Mouse (Mus musculus) intestine, embryonic 15.5 days (tissue): ENCODE results near the gene Vmn1r183. TPM values are rescaled to one million over a fixed set of nuclear protein-coding genes. Genes with fewer than 3 reads are reported as not detected.
A peak's percentile ranks its signal among the peaks of the same experiment; 100 is the strongest.

Experiments
- ATAC-seq: fragments of 200-750 bp; cut with Nextera tagmentation; 2 replicates; pipeline ENCODE4 v1.8.0; 2017; ENCODE audit warnings: moderate TSS enrichment, moderate library complexity
- H3K27ac ChIP-seq: fragments of 300-500 bp; sonication (generic); 2 replicates; pipeline ENCODE4 v1.5.1; 2015; ENCODE audit warnings: mild to moderate bottlenecking, inconsistent platforms
- H3K27me3 ChIP-seq: fragments of 300-500 bp; sonication (generic); replicated peaks from 2 replicates; pipeline ENCODE4 v1.6.1; 2015; ENCODE audit warnings: inconsistent platforms
- H3K36me3 ChIP-seq: fragments of 300-500 bp; sonication (generic); 2 replicates; pipeline ENCODE4 v1.6.1; 2015; ENCODE audit warnings: inconsistent platforms
- H3K4me1 ChIP-seq: fragments of 300-500 bp; sonication (generic); replicated peaks from 2 replicates; pipeline ENCODE4 v1.6.1; 2015; ENCODE audit warnings: inconsistent platforms
- H3K4me2 ChIP-seq: fragments of 300-500 bp; sonication (generic); replicated peaks from 2 replicates; pipeline ENCODE4 v1.6.1; 2015; ENCODE audit warnings: mild to moderate bottlenecking, inconsistent platforms
- H3K4me3 ChIP-seq: fragments of 300-500 bp; sonication (generic); replicated peaks from 2 replicates; pipeline ENCODE4 v1.5.1; 2015; ENCODE audit warnings: inconsistent platforms
- H3K9ac ChIP-seq: fragments of 300-500 bp; sonication (generic); 2 replicates; pipeline ENCODE4 v1.6.1; 2015; ENCODE audit warnings: inconsistent platforms
- H3K9me3 ChIP-seq: fragments of 300-500 bp; sonication (generic); 2 replicates; pipeline ENCODE4 v1.6.1; 2016; ENCODE audit warnings: inconsistent platforms
- WGBS: fragments of 180-500 bp; shearing (Covaris S2); methylation state at CpG from one replicate; pipeline ENCODE4 v1.1.7; 2015; 5-methylcytosine and 5-hydroxymethylcytosine counted together
- polyA plus RNA-seq: library from polyadenylated mRNA; unstranded; fragments of >200 nt; fragmentation: Nextera tagmentation; extraction: Ambion mirVana; gene quantifications from 2 replicates; pipeline ENCODE4 v1.2.1, GENCODE M21; 2015

Vmn1r183 gene
- polyA plus RNA-seq, 1 experiment from 2014 or later: not detected

GRCm38 (mm10) chr7:24113001-24113400, 59.9 kb downstream of the Vmn1r183 start:
- WGBS: 12% methylated on average over 12 of the region's 12 CpGs
- peak; percentile 64 for ATAC-seq
- H3K4me2 ChIP-seq: peak overlapping the region; percentile 66
- no peaks in the 10 kb centered on the region for H3K27me3 ChIP-seq
- peak overlapping the region; percentile 74 for H3K27ac ChIP-seq
- peak overlapping the region; percentile 75 for H3K9ac ChIP-seq
- peak overlapping the region; percentile 65 for H3K4me3 ChIP-seq
- no peaks in the 10 kb centered on the region for H3K4me1 ChIP-seq
- H3K9me3 ChIP-seq: 0 out of 2 replicates have a peak, but pooled peaks cover 5% of the 10 kb centered on the region
- H3K36me3 ChIP-seq: peaks cover 5% of the 10 kb centered on the region; the same call in 1 of the 2 replicates

Other genes starting within 250 kb of the Vmn1r183 start
- not detected in 2 replicates for gene Vmn1r175, start 242.6 kb upstream of the Vmn1r183 start, polyA plus RNA-seq
- not detected in 2 replicates for gene Vmn1r176, start 215.9 kb upstream of the Vmn1r183 start, polyA plus RNA-seq
- not detected in 2 replicates for gene Vmn1r177, start 186.8 kb upstream of the Vmn1r183 start, polyA plus RNA-seq
- not detected in 2 replicates for gene Vmn1r178, start 161.2 kb upstream of the Vmn1r183 start, polyA plus RNA-seq
- gene Vmn1r179, start 126.3 kb upstream of the Vmn1r183 start, polyA plus RNA-seq: not detected in 2 replicates
- gene Vmn1r180, start 102.6 kb upstream of the Vmn1r183 start, polyA plus RNA-seq: not detected in 2 replicates
- not detected in 2 replicates for gene Vmn1r181, start 78.6 kb upstream of the Vmn1r183 start, polyA plus RNA-seq
- gene V1rd19, start 51.6 kb upstream of the Vmn1r183 start, polyA plus RNA-seq: not detected in 2 replicates
- 13.6 and 15.6 TPM in 2 replicates for gene Zfp180, start 28.7 kb downstream of the Vmn1r183 start, polyA plus RNA-seq
- gene Zfp112, start 59.1 kb downstream of the Vmn1r183 start, polyA plus RNA-seq: 4.8 and 6.4 TPM in 2 replicates
- 12.7 and 15.2 TPM in 2 replicates for gene Zfp235, start 80.9 kb downstream of the Vmn1r183 start, polyA plus RNA-seq
- gene Zfp114, start 121.8 kb downstream of the Vmn1r183 start, polyA plus RNA-seq: 3.8 TPM in 2 replicates
- gene Zfp111, start 158.2 kb downstream of the Vmn1r183 start, polyA plus RNA-seq: 7.4 and 7.9 TPM in 2 replicates
- 4.3 and 4.5 TPM in 2 replicates for gene Zfp109, start 184.3 kb downstream of the Vmn1r183 start, polyA plus RNA-seq
- gene Zfp108, start 201.5 kb downstream of the Vmn1r183 start, polyA plus RNA-seq: 2.8 and 3.1 TPM in 2 replicates
- 5.4 and 6.1 TPM in 2 replicates for gene Zfp93, start 217.2 kb downstream of the Vmn1r183 start, polyA plus RNA-seq
- 23.6 and 24.6 TPM in 2 replicates for gene Zfp61, start 248.0 kb downstream of the Vmn1r183 start, polyA plus RNA-seq